Mouse (Mus musculus) lung, embryonic 16.5 days (tissue): ENCODE results near the gene Plcg2. TPM values are rescaled to one million over a fixed set of nuclear protein-coding genes. Genes with fewer than 3 reads are reported as not detected.

Experiments
- ATAC-seq: fragments of 200-750 bp; cut with Nextera tagmentation; 2 replicates; pipeline ENCODE4 v1.8.0; 2017; ENCODE audit warnings: low read depth, mild to moderate bottlenecking, moderate library complexity
- H3K27ac ChIP-seq: fragments of 300-500 bp; sonication (generic); 2 replicates; pipeline ENCODE4 v1.5.1; 2014; ENCODE audit warnings: mild to moderate bottlenecking, control low read depth, low read length
- H3K27me3 ChIP-seq: fragments of 300-500 bp; sonication (generic); 2 replicates; pipeline ENCODE4 v1.6.1; 2014; ENCODE audit warnings: low read depth, low read length, mixed read lengths; ENCODE audit not compliant: control insufficient read depth, insufficient read depth
- H3K36me3 ChIP-seq: fragments of 300-500 bp; sonication (generic); 2 replicates; pipeline ENCODE4 v1.6.1; 2014; ENCODE audit warnings: low read length; ENCODE audit not compliant: control insufficient read depth, insufficient read depth
- H3K4me1 ChIP-seq: fragments of 300-500 bp; sonication (generic); replicated peaks from 2 replicates; pipeline ENCODE4 v1.6.1; 2014; ENCODE audit warnings: low read length, mixed read lengths; ENCODE audit not compliant: control insufficient read depth, insufficient read depth
- H3K4me2 ChIP-seq: fragments of 300-500 bp; sonication (generic); 2 replicates; pipeline ENCODE4 v1.6.1; 2014; ENCODE audit warnings: low read depth, low read length, control low read depth
- H3K4me3 ChIP-seq: fragments of 300-500 bp; sonication (generic); 2 replicates; pipeline ENCODE4 v1.5.1; 2014; ENCODE audit warnings: mild to moderate bottlenecking, low read length, control low read depth
- H3K9ac ChIP-seq: fragments of 300-500 bp; sonication (generic); 2 replicates; pipeline ENCODE4 v1.6.1; 2014; ENCODE audit warnings: low read length, control low read depth
- H3K9me3 ChIP-seq: fragments of 300-500 bp; sonication (generic); 2 replicates; pipeline ENCODE4 v1.6.1; 2016; ENCODE audit warnings: low read length; ENCODE audit not compliant: control insufficient read depth
- WGBS: fragments of 180-500 bp; shearing (Covaris S2); extraction: QIAGEN DNeasy Blood & Tissue Kit; methylation state at CpG from one replicate; pipeline ENCODE4 v1.1.7; 2014; 5-methylcytosine and 5-hydroxymethylcytosine counted together
- polyA plus RNA-seq: library from polyadenylated mRNA; unstranded; fragments of >200 nt; fragmentation: Nextera tagmentation; extraction: Ambion mirVana; gene quantifications from 2 replicates; pipeline ENCODE4 v1.2.1, GENCODE M21; 2015

Gene Plcg2
- polyA plus RNA-seq, 1 experiment from 2014 or later: 4.3 TPM

GRCm38 (mm10) chr8:117500232-117500823, 2.2 kb downstream of the Plcg2 start:
- Histone ChIP-seq H3K27me3 (peaks cover 15% of the 10 kb centered on the region), H3K36me3 (no peaks in the 10 kb centered on the region), H3K4me2 (no peak overlapping the region), H3K4me3 (no peak overlapping the region), H3K27ac (no peak overlapping the region), H3K9ac (no peak overlapping the region), H3K9me3 (no peaks in the 10 kb centered on the region), H3K4me1 (peaks cover 3% of the 10 kb centered on the region; the same call in 1 of the 2 replicates)
- no peak for ATAC-seq
- 66% methylated on average over 5 of the region's 5 CpGs for WGBS

- peaks cover 15% of the 10 kb centered on the region for H3K27me3 ChIP-seq
- WGBS: 81% methylated on average over 6 of the region's 6 CpGs
- no peak overlapping the region for H3K27ac ChIP-seq
- no peak overlapping the region for H3K4me3 ChIP-seq
- H3K4me1 ChIP-seq: peaks cover 3% of the 10 kb centered on the region; the same call in 1 of the 2 replicates
- no peaks in the 10 kb centered on the region for H3K9me3 ChIP-seq
- no peaks in the 10 kb centered on the region for H3K36me3 ChIP-seq
- ATAC-seq: no peak
- no peak overlapping the region for H3K9ac ChIP-seq
- H3K4me2 ChIP-seq: no peak overlapping the region
These were observed 3.2 kb downstream of the Plcg2 start for GRCm38 (mm10) chr8:117501323-117501722.

- Histone ChIP-seq H3K4me1 (no peaks in the 10 kb centered on the region; the same call in 1 of the 2 replicates), H3K4me2 (no peak overlapping the region), H3K4me3 (no peak overlapping the region), H3K27ac (no peak overlapping the region), H3K9ac (no peak overlapping the region), H3K9me3 (no peaks in the 10 kb centered on the region), H3K27me3 (peaks cover 7% of the 10 kb centered on the region), H3K36me3 (no peaks in the 10 kb centered on the region)
- 58% methylated on average over 13 of the region's 13 CpGs for WGBS
- no peak for ATAC-seq
These were observed 5.4 kb downstream of the Plcg2 start for GRCm38 (mm10) chr8:117503405-117504069.

GRCm38 (mm10) chr8:117507703-117508102, 9.6 kb downstream of the Plcg2 start:
- H3K36me3 ChIP-seq: no peaks in the 10 kb centered on the region
- no peaks in the 10 kb centered on the region for H3K27me3 ChIP-seq
- no peak overlapping the region for H3K4me2 ChIP-seq
- WGBS: 76% methylated on average over 8 of the region's 8 CpGs
- H3K9ac ChIP-seq: no peak overlapping the region
- no peak overlapping the region for H3K4me3 ChIP-seq
- H3K9me3 ChIP-seq: no peaks in the 10 kb centered on the region; the same call in 1 of the 2 replicates
- no peak overlapping the region for H3K27ac ChIP-seq
- no peak for ATAC-seq
- no peaks in the 10 kb centered on the region for H3K4me1 ChIP-seq

- H3K9me3 ChIP-seq: no peaks in the 10 kb centered on the region
- H3K36me3 ChIP-seq: no peaks in the 10 kb centered on the region
- no peak overlapping the region for H3K4me2 ChIP-seq
- no peak for ATAC-seq
- 60% methylated on average over 14 of the region's 14 CpGs for WGBS
- no peak overlapping the region for H3K9ac ChIP-seq
- no peak overlapping the region for H3K4me3 ChIP-seq
- no peaks in the 10 kb centered on the region for H3K4me1 ChIP-seq
- no peaks in the 10 kb centered on the region for H3K27me3 ChIP-seq
- no peak overlapping the region for H3K27ac ChIP-seq
These were observed 18.9 kb downstream of the Plcg2 start for GRCm38 (mm10) chr8:117516876-117517565.

GRCm38 (mm10) chr8:117517861-117518260, 19.8 kb downstream of the Plcg2 start:
- H3K36me3 ChIP-seq: no peaks in the 10 kb centered on the region
- WGBS: 69% methylated on average over 9 of the region's 9 CpGs
- no peak for ATAC-seq

GRCm38 (mm10) chr8:117518873-117519272, 20.8 kb downstream of the Plcg2 start:
- no peaks in the 10 kb centered on the region for H3K4me1 ChIP-seq
- ATAC-seq: no peak
- 70% methylated on average over 4 of the region's 4 CpGs for WGBS
- H3K4me3 ChIP-seq: no peak overlapping the region
- H3K4me2 ChIP-seq: no peak overlapping the region
- no peak overlapping the region for H3K9ac ChIP-seq
- no peaks in the 10 kb centered on the region for H3K27me3 ChIP-seq
- H3K27ac ChIP-seq: no peak overlapping the region
- H3K9me3 ChIP-seq: no peaks in the 10 kb centered on the region
- no peaks in the 10 kb centered on the region for H3K36me3 ChIP-seq

More at GRCm38 (mm10) chr8:117517861-117518260, 19.8 kb downstream of the Plcg2 start:
- H3K27me3 ChIP-seq: no peaks in the 10 kb centered on the region
- H3K9me3 ChIP-seq: no peaks in the 10 kb centered on the region
- H3K4me3 ChIP-seq: no peak overlapping the region
- no peak overlapping the region for H3K4me2 ChIP-seq
- no peak overlapping the region for H3K27ac ChIP-seq
- H3K9ac ChIP-seq: no peak overlapping the region
- no peaks in the 10 kb centered on the region for H3K4me1 ChIP-seq

- WGBS: 38% methylated on average over 2 of the region's 2 CpGs
These were observed 28.1 kb downstream of the Plcg2 start for GRCm38 (mm10) chr8:117526185-117526584.

GRCm38 (mm10) chr8:117527983-117528382, 29.9 kb downstream of the Plcg2 start:
- Histone ChIP-seq H3K9ac (no peak overlapping the region), H3K4me1 (no peaks in the 10 kb centered on the region), H3K9me3 (no peaks in the 10 kb centered on the region), H3K27me3 (no peaks in the 10 kb centered on the region), H3K36me3 (no peaks in the 10 kb centered on the region), H3K4me3 (no peak overlapping the region), H3K27ac (no peak overlapping the region), H3K4me2 (no peak overlapping the region)
- WGBS: 55% methylated on average over 5 of the region's 5 CpGs
- ATAC-seq: no peak

More at GRCm38 (mm10) chr8:117526185-117526584, 28.1 kb downstream of the Plcg2 start:
- ATAC-seq: peak; percentile 34; the same call in 1 of the 2 replicates
- no peak overlapping the region for H3K9ac ChIP-seq
- no peaks in the 10 kb centered on the region for H3K9me3 ChIP-seq
- H3K36me3 ChIP-seq: no peaks in the 10 kb centered on the region
- H3K4me3 ChIP-seq: no peak overlapping the region
- no peak overlapping the region for H3K27ac ChIP-seq
- H3K27me3 ChIP-seq: no peaks in the 10 kb centered on the region
- no peak overlapping the region for H3K4me2 ChIP-seq
- no peaks in the 10 kb centered on the region for H3K4me1 ChIP-seq
